16 mouse cellular contexts compared by ENCODE assay signal in the genomic region with DNA sequence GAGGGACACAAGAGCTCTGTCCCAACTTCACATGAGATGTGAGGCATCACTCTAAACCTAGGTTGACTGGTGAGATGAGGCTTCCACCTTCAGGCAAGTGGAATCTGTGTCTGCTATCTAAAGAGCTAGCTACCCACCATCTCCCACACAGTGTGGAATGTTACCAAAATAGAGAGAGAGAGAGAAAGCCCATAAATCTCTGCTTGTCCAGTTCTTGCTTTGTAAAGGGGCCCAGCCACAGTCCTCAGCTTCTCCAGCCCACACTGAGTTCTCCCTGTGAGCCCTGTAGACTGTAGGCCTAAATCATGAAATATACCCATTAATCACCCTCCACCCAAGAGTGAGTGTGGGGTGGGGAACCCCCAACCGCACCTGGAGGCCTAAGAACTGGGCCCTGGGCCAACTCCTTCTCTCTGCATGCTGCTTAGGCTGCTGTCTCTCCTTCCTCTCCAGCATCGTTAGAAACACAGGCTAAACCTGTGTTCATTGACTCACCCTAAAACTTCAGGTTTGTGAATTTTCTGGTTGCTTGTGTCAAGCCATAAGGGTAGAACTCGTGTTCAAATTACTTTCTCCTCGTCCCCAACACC.
A peak's percentile ranks its signal among the peaks of the same experiment; 100 is the strongest.
DNase-seq lines count a peak whose midpoint lies in the region; ATAC-seq and TF ChIP-seq lines count a peak whose summit lies in the region.
"Had no signal": no experiment of that assay in that cellular context is flagged by ENCODE, and none has a peak within 500 bp of the region (broad histone marks: within the 10 kb centered on the region; RNA-seq: fewer than 3 reads in every experiment).

No protein-coding gene starts in this region.

- H3K9ac ChIP-seq in kidney, embryonic 16.5 days (replicated peaks; ENCODE audit: low read length) = no peak overlapping the region
- H3K9ac ChIP-seq: forebrain, postnatal 0 days; lung, embryonic 15.5 days; neural tube, embryonic 13.5 days had no signal

- intact Hi-C loops in gastrocnemius, postnatal 14 days (cut with DNase I; ENCODE audit: low total_unique reads) = no loop called here

- peaks cover 20% of the 10 kb centered on the region for H3K4me1 ChIP-seq in kidney, embryonic 16.5 days (ENCODE audit: insufficient read depth, low read length)
- peaks cover 39% of the 10 kb centered on the region for H3K4me1 ChIP-seq in thymus, adult 2 months (replicated peaks; ENCODE audit: control insufficient read depth, insufficient read depth, low read length)
- H3K4me1 ChIP-seq: heart, embryonic 10.5 days had no signal

- no peak overlapping the region for H3K27ac ChIP-seq in kidney, embryonic 16.5 days (ENCODE audit: low read length)
- H3K27ac ChIP-seq in thymus, adult 2 months (ENCODE audit: control insufficient read depth, insufficient read depth, low read length) = peak overlapping the region; percentile 79
- H3K27ac ChIP-seq: heart, embryonic 10.5 days; hindbrain, postnatal 0 days; left cerebral cortex, adult 2 months; lung, embryonic 15.5 days; neural tube, embryonic 13.5 days had no signal

- peak; percentile 73 for ATAC-seq in kidney, embryonic 16.5 days (ENCODE audit: low FRiP score, low TSS enrichment)
- ATAC-seq in hematopoietic stem cell, adult 5-6 weeks (replicated peaks in 1 of 2; ENCODE audit: insufficient read depth in 1 of 2, low FRiP score in 2 of 2, low TSS enrichment in 1 of 2, low read depth in 1 of 2, poor library complexity in 2 of 2, severe bottlenecking in 2 of 2) = peak; percentile 17 to 71; a peak in 2 of 4 replicates
- ATAC-seq: forebrain, postnatal 0 days; hindbrain, postnatal 0 days had no signal

- H3K9me3 ChIP-seq in kidney, embryonic 16.5 days (ENCODE audit: low read length) = no peaks in the 10 kb centered on the region
- H3K9me3 ChIP-seq: heart, embryonic 10.5 days; lung, embryonic 15.5 days; megakaryocyte, embryonic 14.5 days; neural tube, embryonic 13.5 days had no signal

- no peak for TF ChIP-seq CTCF in thymus, adult 2 months (IDR thresholded peaks at IDR 0.05; ENCODE audit: borderline replicate concordance, control insufficient read depth, extremely low read depth, insufficient read depth, low read length, poor library complexity)

- WGBS in kidney, embryonic 16.5 days = 36% methylated on average over 4 of the region's 4 CpGs
- 36% methylated on average over 4 of the region's 4 CpGs for WGBS in thymus, adult 2 months

- DNase-seq in kidney, postnatal 36 days = no peak
- DNase-seq in thymus, adult 2 months = peak; percentile 40
- DNase-seq in thymus, postnatal 10 days (ENCODE audit: low spot score in 2 of 2) = no peak
- DNase-seq in gastrocnemius, postnatal 14 days = no peak
- no peak for DNase-seq in right cerebral cortex, postnatal 10 days (ENCODE audit: low spot score in 2 of 2)
- DNase-seq: forebrain, postnatal 0 days; gastrocnemius, postnatal 36 days; heart, postnatal 36 days had no signal

- H3K27me3 ChIP-seq in kidney, embryonic 16.5 days (ENCODE audit: insufficient read depth, low read length) = no peaks in the 10 kb centered on the region
- no peaks in the 10 kb centered on the region; the same call in 1 of the 2 replicates for H3K27me3 ChIP-seq in thymus, adult 2 months (ENCODE audit: control insufficient read depth, insufficient read depth, low read length)
- H3K27me3 ChIP-seq: lung, embryonic 15.5 days; neural tube, embryonic 13.5 days had no signal

- no peaks in the 10 kb centered on the region for H3K36me3 ChIP-seq in kidney, embryonic 16.5 days (ENCODE audit: insufficient read depth, low read length)
- H3K36me3 ChIP-seq in thymus, adult 2 months (ENCODE audit: control insufficient read depth, insufficient read depth, low read length) = no peaks in the 10 kb centered on the region
- H3K36me3 ChIP-seq: heart, embryonic 10.5 days; lung, embryonic 15.5 days; neural tube, embryonic 13.5 days had no signal

- no peak overlapping the region for H3K4me2 ChIP-seq in kidney, embryonic 16.5 days (replicated peaks; ENCODE audit: low read depth, low read length)
- H3K4me2 ChIP-seq: lung, embryonic 15.5 days; neural tube, embryonic 13.5 days had no signal

- no peak overlapping the region for H3K4me3 ChIP-seq in kidney, embryonic 16.5 days (ENCODE audit: low read length)
- no peak overlapping the region for H3K4me3 ChIP-seq in thymus, adult 2 months (ENCODE audit: control insufficient read depth, insufficient read depth, low read length)
- H3K4me3 ChIP-seq: heart, embryonic 10.5 days; left cerebral cortex, adult 2 months; lung, embryonic 15.5 days; megakaryocyte, embryonic 14.5 days; neural tube, embryonic 13.5 days had no signal

- no peak for TF ChIP-seq POLR2A in thymus, adult 2 months (IDR thresholded peaks at IDR 0.05; ENCODE audit: control insufficient read depth, extremely low read depth, insufficient read depth, low read length, poor library complexity)
